Mouse (Mus musculus) cerebellum, postnatal 10 days (tissue): ENCODE data around the gene Cdyl2.
A peak's percentile ranks its signal among the peaks of the same experiment; 100 is the strongest.

Experiments
- DNase-seq, 2 experiments: peaks; one replicate each; pipeline ENCODE4 v3.0.0; 2021; ENCODE audit warnings: mixed read lengths in 2 of 2

Cdyl2 gene

GRCm38 (mm10) chr8:116619686-116620320, 113.0 kb downstream of the Cdyl2 start:
- peak; percentile 27 to 42 for DNase-seq

GRCm38 (mm10) chr8:116619221-116619620, 113.6 kb downstream of the Cdyl2 start:
- DNase-seq, result no peak

- DNase-seq, result no peak
These were observed 114.0 kb downstream of the Cdyl2 start for GRCm38 (mm10) chr8:116618797-116619196.

GRCm38 (mm10) chr8:116617891-116618290, 114.9 kb downstream of the Cdyl2 start:
- no peak for DNase-seq

GRCm38 (mm10) chr8:116616369-116616768, 116.4 kb downstream of the Cdyl2 start:
- no peak for DNase-seq

GRCm38 (mm10) chr8:116614901-116615300, 117.9 kb downstream of the Cdyl2 start:
- peak; percentile 87 to 91 for DNase-seq

GRCm38 (mm10) chr8:116606171-116606570, 126.6 kb downstream of the Cdyl2 start:
- DNase-seq, result no peak

- peak; percentile 26 to 31 for DNase-seq
These were observed 130.0 kb downstream of the Cdyl2 start for GRCm38 (mm10) chr8:116602806-116603205.

GRCm38 (mm10) chr8:116599728-116600127, 133.1 kb downstream of the Cdyl2 start:
- DNase-seq, result no peak

- no peak for DNase-seq
These were observed 141.6 kb downstream of the Cdyl2 start for GRCm38 (mm10) chr8:116591226-116591625.

- no peak for DNase-seq
These were observed 142.2 kb downstream of the Cdyl2 start for GRCm38 (mm10) chr8:116590546-116590945.

- peak; percentile 35 to 38 for DNase-seq
These were observed 142.7 kb downstream of the Cdyl2 start for GRCm38 (mm10) chr8:116590106-116590505.

- DNase-seq, result no peak
These were observed 144.9 kb downstream of the Cdyl2 start for GRCm38 (mm10) chr8:116587616-116588468.

- DNase-seq, result no peak
These were observed 151.3 kb downstream of the Cdyl2 start for GRCm38 (mm10) chr8:116581318-116582019.

- DNase-seq, result no peak
These were observed 156.1 kb downstream of the Cdyl2 start for GRCm38 (mm10) chr8:116576732-116577131.

- DNase-seq, result no peak
These were observed 159.7 kb downstream of the Cdyl2 start for GRCm38 (mm10) chr8:116573085-116573484.

GRCm38 (mm10) chr8:116552778-116553177, 180.0 kb downstream of the Cdyl2 start:
- no peak for DNase-seq

- peak; percentile 21 to 31 for DNase-seq
These were observed 180.5 kb downstream of the Cdyl2 start for GRCm38 (mm10) chr8:116552255-116552654.

GRCm38 (mm10) chr8:116543366-116543765, 189.4 kb downstream of the Cdyl2 start:
- no peak for DNase-seq

GRCm38 (mm10) chr8:116542842-116543241, 189.9 kb downstream of the Cdyl2 start:
- peak; percentile 59 to 77 for DNase-seq

- DNase-seq, result no peak
These were observed 192.7 kb downstream of the Cdyl2 start for GRCm38 (mm10) chr8:116540136-116540535.

- no peak for DNase-seq
These were observed 194.0 kb downstream of the Cdyl2 start for GRCm38 (mm10) chr8:116538763-116539162.

- DNase-seq, result no peak
These were observed 196.0 kb downstream of the Cdyl2 start for GRCm38 (mm10) chr8:116536786-116537185.
